Mouse (Mus musculus) cerebellum, postnatal 4 days (tissue): ENCODE measurements around the gene Lfng.

ENCODE experiments used
- DNase-seq, 2 experiments: peaks; one replicate each; pipeline ENCODE4 v3.0.0; 2022; ENCODE audit warnings: low spot score in 2 of 2, mixed read lengths in 1 of 2

Gene Lfng

DNA sequence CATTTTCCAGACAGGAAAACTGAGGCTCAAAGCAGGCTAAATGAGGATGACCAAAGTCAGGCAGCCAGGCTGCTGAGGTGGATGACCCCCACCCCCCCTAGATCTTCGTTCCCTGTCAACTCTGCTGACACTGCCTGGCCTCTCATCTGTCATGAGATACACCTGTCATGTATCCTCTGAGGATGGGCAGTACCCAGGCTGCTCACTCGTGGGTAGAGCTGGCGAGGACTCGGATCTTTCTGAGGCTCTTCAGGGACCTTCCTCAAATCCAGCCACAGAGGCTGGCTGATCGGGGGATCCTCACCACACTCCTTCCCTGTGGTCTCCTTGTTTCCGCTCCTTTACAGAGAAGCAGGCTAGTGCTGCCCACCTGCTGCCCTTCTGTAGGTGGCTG lies 9.0 kb downstream of the Lfng start:
- DNase-seq, result no peak

DNA sequence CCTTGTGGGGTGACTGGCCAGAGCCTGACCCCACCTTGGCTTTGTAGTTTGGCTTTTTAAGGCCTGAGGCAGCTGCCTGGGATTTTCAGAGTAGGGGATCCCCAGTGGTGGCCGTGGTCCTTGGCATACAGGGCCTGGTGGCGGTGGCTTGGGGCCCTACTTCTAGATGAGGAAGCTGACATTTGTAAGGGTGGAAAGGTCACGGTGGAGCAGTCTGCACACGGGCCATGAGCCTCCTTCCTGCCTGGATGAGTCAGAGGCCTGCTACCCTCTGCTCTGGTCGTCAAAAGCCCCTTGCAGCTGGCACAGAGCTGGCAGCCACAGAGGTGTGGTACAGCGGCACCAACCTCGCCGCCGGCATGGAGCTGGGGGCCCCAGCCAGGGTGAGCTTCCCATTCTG lies 9.6 kb downstream of the Lfng start:
- DNase-seq, result no peak

DNA sequence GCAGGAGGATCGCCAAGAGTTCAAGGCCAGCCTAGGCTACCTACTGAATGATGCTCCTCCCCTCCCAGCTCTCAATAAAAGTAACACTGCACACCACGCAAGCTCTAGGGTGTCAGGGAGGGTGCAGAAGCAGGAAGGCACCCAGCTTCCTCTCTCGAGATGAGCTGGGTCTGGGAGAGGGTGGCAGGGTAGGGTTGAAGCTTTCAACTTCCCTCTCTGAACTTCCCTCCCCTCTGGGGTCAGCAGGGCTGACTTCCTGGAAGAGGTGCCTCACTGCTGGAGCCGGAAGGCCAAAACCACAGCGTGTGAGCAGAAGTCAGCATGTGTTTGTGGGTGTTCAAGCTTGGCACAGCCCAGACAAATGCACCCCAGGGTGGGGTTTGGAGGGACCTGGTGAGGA lies 10.6 kb downstream of the Lfng start:
- no peak for DNase-seq

DNA sequence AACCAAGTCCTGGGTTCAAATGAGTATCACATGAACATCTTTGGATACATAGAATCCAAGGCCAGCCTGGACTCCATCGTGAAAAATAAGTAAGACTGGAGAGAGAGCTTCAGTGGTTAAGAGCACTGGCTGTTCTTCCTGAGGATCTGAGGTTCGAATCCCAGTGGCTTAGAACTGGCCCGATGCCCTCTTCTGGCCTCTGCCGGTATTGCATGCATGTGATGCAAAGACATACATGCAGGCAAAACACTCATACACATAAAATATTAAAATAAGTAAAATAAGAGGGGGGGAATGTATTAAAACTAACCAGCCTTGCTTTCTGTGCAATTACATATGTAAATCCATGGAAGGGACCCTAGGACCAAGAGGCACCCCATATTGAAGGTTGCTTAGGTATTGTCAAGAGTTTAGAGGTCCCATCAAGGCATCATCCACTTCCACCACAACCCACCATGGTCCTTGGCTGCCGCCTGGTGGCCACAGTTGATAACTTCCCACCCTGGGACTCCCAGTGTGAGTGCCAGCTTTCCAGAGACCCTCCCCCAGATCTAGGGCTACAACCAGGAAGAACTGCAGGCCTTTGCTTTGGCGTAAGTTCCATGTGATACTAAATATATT lies 12.1 kb downstream of the Lfng start:
- DNase-seq, result peak; percentile 69 to 87

DNA sequence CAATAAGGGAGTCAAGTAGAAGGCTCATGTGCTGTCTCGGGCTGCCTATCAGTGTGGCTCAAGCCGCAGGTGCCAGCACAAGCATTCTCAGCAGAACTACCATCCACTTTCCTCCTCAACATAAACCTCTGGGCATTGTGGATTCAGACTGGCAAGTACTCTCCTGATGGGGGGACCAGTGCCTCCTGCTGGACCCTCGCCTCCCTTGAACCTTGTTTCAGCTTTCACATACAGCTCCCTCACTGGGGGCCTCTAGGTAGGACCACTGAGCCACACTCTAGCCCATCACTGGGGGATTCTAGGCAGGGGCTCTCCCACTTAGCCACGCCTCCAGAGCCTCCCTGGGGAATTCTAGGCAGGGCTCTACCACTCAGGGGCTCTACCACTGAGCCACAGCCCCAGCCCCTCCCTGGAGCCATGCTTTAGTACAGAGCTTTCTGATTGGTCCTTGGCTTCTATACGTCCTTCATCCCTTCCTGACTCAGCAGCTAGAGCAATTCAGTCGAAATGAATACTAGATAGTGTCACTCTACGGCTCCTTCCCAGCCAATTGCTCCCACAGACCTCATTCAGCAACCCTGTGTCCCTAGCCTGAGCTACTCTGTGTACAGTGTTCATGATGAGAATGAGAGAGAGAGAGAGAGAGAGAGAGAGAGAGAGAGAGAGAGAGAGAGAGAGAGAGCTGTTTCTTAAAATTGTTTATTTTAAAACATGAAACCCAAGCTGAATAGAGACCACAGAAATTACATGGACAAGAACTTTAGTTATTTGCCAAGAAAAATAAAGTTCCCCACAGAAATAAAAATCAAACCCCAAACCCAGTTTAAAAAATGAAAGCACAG lies 13.0 kb downstream of the Lfng start:
- no peak for DNase-seq

DNA sequence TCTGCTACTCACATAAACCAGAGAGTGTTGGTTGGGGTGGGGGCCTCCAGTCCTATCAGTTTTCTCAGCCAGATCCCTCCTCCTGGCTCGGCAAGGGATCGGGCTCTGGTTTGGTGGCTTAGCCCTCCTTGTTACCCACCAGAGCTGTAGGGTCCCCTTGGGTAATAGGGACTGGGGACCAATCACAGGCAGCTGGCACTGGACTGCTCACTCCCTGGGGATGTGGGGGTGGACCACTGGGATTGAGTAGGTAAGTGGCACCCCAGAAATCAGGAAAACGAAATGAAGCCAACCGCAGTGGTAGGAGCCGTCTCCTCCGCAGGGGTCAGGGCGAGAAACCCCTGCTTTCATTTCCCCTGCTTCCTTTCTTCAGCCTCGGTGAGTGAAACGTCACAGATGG lies 14.0 kb downstream of the Lfng start:
- no peak for DNase-seq

DNA sequence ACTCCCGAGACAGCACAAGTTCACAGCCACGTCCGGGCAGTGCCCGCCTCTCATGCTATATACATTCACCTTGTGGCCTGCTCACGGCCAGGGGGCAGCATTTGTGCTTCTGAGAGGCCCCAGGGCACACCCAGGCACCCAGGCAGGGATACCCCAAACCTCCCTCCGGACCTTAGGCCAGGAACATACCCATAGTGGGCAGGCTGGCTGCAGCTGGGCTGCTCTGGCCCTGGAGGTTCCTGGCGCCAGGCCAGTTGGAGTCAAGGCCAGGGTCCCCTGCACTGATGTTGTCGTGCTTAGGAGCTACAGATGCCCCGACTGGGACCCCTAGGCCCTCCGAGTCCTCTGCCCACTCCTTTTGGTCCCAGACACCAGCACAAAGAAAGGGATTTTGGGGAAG lies 14.4 kb downstream of the Lfng start:
- DNase-seq, result no peak

DNA sequence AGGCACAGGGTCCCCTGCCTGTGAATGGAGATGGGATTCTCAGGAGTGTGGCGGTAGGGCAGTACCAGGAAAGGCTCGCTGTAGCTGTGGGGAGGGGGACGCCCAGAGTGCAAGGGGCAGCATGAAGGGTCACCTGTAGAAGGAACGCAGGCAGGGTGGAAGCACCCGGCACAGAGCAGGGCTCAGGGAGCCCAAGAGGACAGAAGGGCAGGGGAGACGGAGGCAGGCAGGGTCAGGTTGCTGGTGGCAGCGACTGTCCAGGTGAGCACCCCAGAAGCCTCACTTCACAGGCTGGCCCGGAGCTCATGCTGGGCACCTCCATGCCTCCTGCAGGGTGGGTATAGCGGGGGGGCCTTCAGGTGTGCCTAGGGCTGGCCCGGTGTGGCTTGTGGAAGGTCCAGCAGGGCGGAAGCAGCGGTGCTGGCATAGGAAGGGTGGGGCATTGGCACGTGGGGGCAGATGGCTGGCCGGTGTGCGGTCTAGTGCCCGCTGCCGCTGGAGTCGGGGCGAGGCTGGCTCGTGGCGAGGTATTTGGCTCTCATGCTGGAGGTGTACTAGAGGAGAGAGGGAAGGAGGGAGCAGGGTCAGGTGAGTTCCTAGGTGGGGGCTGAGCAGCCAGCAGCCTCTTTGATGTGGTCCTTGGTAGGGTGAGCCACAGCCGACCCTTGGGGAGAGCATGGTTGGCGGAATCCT lies 16.0 kb downstream of the Lfng start:
- no peak for DNase-seq

DNA sequence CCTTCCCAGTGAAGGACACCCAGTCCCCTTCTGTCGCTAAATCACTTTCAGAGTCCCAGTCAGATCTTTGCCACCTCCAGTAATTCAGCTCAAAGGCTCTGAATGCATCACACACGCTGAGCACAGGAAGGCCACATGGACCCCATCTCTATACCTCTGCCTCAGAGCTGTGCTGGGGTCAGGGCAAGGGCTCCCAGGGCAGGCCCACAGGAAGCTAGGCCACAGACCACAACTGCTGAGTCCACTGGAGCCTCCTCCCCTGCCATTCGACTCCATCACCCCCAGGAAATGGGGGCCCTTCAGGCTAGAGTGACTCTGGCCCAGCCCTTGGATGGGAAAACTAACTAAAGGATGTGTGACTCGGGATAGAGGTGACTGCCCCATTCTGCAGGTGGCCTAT lies 16.7 kb downstream of the Lfng start:
- DNase-seq, result no peak

DNA sequence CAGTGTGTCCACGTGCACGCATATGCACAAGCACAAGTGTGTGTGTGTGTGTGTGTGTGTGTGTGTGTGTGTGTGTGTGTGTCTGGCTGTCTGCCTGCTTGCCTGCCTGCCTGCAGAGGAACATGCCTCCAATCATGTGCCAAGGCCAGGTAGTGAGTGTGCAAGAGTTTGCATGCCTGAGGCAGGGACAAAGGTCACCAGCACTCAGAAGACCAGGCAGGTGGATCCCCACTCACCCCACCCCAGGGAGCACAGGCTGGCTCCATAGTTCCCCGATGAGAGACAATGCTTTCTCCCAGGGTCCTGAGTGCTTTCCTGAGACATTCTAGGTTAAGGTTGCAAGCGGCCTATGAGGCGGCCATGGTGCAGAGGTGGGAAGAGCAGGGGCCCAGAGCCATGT lies 17.1 kb downstream of the Lfng start:
- DNase-seq, result no peak

DNA sequence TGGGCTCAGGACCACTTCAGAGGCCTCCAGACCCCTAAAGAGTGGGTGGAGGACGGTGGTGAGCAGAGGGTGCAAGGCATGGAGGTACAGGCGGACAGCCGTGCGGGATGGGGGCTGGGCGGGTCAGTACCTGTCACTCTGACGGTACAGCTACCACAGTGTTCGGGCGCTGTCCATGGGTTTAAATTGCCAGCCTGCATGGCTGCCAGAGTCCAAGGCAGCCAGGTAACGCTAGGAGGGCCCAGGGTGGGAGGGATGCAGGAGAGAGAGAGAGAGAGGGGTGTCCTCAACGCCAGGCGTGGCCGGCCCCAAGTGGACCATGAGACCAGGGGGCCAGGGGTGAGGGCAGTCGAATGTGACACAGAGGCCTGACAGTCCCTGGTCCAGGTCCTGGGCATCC lies 17.8 kb downstream of the Lfng start:
- no peak for DNase-seq

DNA sequence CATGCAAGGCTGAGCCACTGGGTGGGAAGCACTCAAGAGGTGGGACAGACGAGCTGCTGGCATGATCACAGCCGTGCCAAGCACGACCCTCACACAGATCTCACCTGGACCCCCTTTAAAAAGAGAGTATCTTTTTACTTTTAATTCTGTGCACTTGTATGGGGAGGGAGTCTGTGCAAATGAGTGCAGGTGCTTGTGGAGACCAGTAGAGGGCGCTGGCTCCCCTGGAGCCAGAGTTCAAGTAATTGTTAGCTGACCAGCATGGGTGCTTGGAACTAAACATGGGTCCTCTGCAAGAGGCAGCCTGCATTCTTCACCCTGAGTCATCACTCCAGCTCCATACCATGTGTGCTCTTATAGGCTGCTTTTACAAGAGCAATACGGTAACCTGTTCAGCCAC lies 20.5 kb downstream of the Lfng start:
- DNase-seq, result no peak

DNA sequence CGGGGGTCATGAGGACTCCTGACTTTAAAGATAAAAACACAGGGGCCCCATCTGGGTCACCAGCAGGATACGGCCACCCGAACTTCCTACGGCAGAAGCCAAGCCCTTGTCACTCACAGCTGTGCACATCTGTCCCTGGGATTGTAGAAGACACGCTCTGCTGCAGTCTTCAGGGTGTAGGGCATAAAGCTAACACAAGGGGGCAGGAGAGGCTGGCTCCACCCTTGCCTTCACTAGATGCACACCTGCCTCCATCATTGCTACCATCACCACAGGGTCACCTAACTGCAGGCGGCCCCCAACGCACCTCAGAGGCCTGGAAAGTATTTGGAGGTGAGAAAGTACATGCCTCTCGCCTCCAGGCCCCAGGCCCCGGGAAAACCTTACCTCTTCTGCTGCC lies 21.9 kb downstream of the Lfng start:
- no peak for DNase-seq

DNA sequence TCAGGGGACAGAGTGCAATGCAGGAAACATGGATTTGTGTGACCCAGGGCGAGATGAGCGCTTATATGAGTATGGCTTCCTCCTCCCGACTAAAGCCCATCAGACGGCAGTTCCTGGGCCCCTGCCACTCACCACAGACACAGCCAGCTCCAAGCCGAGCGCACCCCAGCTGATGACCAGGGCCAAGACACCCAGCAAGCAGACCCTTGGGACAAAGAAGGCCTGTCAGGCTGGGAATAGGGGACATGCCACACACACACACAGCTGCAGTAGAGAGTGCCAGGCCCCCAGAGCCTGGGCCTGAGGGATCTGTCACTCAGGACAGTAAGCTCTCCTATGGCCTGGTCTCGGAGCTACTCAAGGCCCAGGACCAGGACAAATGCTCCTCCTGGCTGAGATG lies 26.3 kb downstream of the Lfng start:
- DNase-seq, result no peak

DNA sequence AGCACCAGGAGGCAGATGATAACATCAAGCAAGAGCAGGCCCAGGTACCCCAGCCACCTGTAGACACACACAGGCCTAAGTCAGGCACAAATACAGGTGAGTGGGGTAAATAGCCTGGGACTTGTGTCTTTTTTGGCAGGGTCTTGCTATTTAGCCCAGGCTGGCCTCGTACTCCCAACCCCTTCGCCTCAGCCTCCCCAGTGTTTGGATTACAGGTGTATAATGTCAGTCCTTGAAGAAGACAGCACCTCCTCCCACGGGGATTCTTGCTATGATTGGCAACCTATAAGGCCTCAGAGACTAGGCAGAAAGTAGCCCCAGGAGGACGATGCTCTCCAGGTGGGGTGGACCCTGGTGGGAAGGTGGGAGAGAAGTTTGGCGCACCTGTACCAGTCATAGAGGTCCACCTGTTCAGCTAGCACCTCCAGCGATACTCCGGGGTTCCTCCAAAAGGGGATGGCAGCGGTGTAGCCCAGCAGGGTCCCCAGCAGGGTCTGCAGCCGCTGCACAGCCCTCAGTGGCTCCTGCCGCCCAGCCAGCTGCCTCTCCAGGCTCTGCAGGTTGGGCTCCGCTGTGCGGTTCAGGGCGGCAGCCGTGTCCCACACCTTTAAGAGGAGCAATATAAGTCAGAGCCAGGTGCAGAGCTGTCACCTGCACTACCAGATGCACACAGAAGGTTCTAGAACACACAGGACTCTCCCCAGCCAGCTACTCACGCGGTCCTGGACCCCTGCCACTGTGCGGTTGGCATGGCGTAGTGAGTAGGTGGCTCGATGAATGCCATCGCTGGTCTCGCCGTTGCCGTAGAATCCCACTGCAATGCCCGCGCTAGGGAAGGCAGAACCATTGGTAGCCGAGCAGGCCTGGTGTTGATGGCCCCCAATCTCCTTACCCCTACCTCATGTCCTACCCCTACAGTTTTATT lies 27.9 kb downstream of the Lfng start:
- DNase-seq, result no peak

DNA sequence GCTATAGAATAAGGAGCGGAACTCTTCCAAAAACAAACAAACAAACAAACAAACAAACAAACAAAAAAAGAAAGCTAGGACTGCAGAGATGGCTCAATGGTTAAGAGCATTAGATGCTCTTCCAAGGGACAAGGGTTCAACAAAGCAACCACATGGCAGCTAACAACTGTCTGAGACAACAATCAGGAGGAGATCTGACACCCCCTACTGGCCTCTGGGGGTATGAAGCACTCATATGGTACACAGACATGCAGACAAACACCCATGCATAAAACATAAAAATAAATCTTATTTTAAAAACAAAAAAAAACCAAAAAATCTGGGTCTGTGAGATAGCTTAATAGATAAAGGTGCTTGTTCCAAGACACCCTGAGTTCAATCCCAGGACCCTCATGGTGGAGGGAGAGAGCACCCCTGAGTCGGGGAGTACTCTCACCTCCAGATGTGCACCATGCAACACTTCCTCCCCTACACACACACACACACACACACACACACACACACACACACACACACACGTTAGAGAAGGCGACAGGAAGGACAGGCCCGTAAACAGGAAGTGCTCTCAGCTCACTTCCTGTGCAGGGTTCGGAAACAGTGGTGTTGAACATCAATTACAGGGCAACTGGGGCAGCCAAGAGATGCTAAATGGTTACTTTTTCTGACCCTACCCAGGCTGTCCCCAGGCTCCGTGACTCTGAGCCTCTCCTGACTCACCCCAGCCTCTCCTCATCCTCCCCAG lies 29.4 kb downstream of the Lfng start:
- DNase-seq, result no peak

DNA sequence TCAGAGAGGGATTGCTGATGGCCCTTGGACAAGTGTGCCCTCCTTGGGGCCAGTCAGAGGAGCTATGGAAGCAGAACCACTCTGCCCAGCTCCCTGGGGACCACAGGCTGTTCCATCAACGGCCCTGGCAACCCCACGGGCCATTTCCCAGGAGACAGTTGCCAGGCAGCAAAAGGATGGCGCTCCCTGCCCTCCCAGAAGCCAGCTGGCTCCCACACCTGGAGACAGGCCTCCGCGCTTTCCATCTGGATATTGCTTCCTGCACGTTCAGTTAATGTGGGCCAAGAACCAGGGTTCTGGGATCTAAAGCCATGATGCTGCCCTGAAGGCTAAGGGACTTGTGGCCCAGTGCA lies 29.9 kb downstream of the Lfng start:
- DNase-seq, result no peak

DNA sequence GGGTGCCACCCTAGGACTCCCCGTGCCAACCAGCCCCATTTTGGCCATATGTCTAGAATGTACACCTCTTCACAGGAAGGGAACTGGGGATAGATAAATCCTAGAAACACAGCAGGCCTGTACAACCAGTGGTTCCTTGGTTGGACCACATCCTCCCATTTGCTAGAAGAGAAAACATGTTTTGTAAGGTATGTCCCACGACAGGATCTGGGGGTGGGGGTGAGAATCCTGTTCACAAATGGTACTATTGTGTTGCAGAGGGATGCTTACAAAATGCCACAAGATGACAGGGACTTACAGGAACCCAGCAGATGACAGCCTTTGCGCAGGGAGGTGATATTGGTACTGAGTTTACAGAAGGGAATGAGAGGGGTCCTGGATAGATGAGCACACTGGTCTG lies 30.9 kb downstream of the Lfng start:
- DNase-seq, result no peak

DNA sequence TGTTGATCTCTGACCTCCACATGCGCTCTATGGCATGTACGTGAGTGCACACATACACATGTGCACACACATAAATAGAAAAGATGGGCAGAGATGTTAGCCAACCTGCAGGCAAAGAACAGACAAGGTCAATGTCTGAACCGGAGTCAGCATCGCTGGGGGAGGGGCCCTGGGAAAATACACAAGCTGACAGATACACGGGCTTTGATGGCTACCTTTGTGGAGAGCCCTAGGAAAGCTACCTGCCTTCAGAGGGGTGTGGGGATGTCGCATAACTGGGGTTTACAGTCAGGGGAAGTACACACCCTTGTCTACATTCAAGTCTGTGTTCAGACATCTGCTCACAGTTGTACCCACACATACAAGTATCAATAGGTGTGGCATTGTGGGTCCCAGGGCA lies 31.4 kb downstream of the Lfng start:
- no peak for DNase-seq

DNA sequence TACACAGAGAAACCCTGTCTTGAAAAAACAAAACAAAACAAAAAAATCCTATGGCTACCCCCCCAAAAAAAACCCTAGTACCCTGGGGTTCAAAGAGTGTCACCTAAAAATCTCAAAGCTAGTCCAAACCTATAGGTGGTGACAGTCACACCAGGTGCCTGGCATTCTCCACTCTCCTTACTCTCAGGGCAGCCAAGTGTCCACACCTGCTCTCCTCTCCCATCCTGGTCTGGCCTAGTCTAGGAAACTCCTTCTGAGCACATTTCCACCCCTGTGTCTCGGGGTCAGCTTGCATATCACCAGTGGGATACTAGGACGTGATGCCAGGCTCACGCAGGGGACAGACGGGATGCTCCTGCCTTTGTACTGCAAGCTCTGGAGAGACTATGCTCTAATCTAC lies 32.2 kb downstream of the Lfng start:
- DNase-seq, result no peak

DNA sequence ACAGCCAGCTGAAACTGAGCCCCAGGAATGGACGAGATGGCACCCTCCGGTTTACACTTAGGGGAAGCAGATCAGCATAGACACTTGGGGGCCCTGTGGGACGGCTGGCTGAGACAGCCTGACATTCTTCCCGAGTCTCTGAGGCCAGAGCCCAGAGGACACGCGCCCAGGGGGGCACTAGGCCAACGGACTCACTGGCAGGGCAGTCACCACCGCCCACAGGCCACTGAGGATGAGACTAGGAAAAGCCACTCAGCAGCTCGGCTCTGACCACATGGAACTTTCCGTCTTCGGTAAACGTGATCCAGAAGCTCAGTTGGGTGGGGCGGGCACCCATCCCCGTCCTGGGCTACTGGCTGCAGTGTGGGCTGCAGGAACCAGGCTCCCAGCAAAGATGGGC lies 32.8 kb downstream of the Lfng start:
- DNase-seq, result no peak
